Mouse (Mus musculus): ENCODE results near the gene Slc25a3.

DNA sequence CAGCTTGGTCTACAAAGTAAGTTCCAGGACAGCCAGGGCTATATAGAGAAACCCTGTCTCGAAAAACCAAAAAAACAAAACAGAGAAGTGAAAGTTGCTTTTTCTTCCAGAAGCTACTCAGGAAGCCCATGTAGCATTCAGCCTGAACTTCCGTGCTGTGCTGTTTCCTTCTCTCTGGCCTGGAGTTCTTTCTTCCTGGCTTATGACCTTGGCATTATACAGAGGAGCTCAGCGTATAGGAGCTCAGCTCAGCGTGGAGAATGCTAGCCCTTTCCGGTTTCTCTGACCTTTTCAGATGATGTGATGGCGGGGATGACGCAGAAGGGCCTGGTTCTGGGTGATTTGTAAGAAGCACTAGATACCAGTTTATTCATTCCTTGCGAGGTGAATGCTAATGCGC lies 13.5 kb upstream of the Slc25a3 start:
- TF ChIP-seq CTCF (IDR thresholded peaks at IDR 0.05; ENCODE audit: extremely low read depth, insufficient read length, insufficient replicate concordance, low read depth, low read length) (no peak), POLR2A (IDR thresholded peaks at IDR 0.05; ENCODE audit: low read depth, low read length) (no peak)

Data from small intestine, adult 2 months (tissue).